Mouse (Mus musculus) megakaryocyte, embryonic 14.5 days (primary cell): ENCODE data around the gene Dusp16.

Experiments
- FLI1 ChIP-seq: IDR thresholded peaks from 2 replicates; pipeline ENCODE4 v1.6.1; 2012; ENCODE audit warnings: low read length, inconsistent platforms, mixed read lengths
- GATA1 ChIP-seq: IDR thresholded peaks from 3 replicates; pipeline ENCODE4 v1.6.1; 2012; ENCODE audit warnings: mixed read lengths, low read length, inconsistent platforms, borderline replicate concordance

GRCm38 (mm10) chr6:134801483-134801882 is 9.1 kb upstream of the Dusp16 start:
- no peak for TF ChIP-seq GATA1
- no peak for TF ChIP-seq FLI1
